17 mouse cellular contexts compared by ENCODE assay signal in genomic region chr19:42628068-42628467, GRCm38 (mm10). TPM values are rescaled to one million over a fixed set of nuclear protein-coding genes. Genes with fewer than 3 reads are reported as not detected.
DNase-seq lines count a peak whose midpoint lies in the region; ATAC-seq and TF ChIP-seq lines count a peak whose summit lies in the region.
"Had no signal": no experiment of that assay in that cellular context is flagged by ENCODE, and none has a peak within 500 bp of the region (broad histone marks: within the 10 kb centered on the region; RNA-seq: fewer than 3 reads in every experiment).

No protein-coding gene starts in this region.

- WGBS in intestine, embryonic 14.5 days, result 83% methylated on average over 6 of the region's 6 CpGs
- WGBS in intestine, embryonic 16.5 days, result 86% methylated on average over 6 of the region's 6 CpGs
- 92% methylated on average over 6 of the region's 6 CpGs for WGBS in neural tube, embryonic 11.5 days
- 86% methylated on average over 6 of the region's 6 CpGs for WGBS in stomach, postnatal 0 days

- H3K36me3 ChIP-seq in intestine, embryonic 14.5 days (ENCODE audit: control insufficient read depth, insufficient read depth, low read length), result no peaks in the 10 kb centered on the region
- H3K36me3 ChIP-seq in intestine, embryonic 16.5 days (ENCODE audit: control insufficient read depth, insufficient read depth, low read length), result no peaks in the 10 kb centered on the region
- H3K36me3 ChIP-seq in neural tube, embryonic 11.5 days (ENCODE audit: control insufficient read depth, insufficient read depth, low read length), result no peaks in the 10 kb centered on the region
- H3K36me3 ChIP-seq in stomach, postnatal 0 days (ENCODE audit: control insufficient read depth, insufficient read depth, low read length), result no peaks in the 10 kb centered on the region
- H3K36me3 ChIP-seq: forebrain, embryonic 15.5 days; G1E; heart, embryonic 13.5 days; limb, embryonic 13.5 days; midbrain, embryonic 13.5 days had no signal

- H3K4me3 ChIP-seq in intestine, embryonic 14.5 days (ENCODE audit: low read depth, low read length), result no peak overlapping the region
- H3K4me3 ChIP-seq in intestine, embryonic 16.5 days (ENCODE audit: low read length), result no peak overlapping the region
- H3K4me3 ChIP-seq in neural tube, embryonic 11.5 days (ENCODE audit: low read depth, low read length), result no peak overlapping the region
- H3K4me3 ChIP-seq in stomach, postnatal 0 days (ENCODE audit: low read depth, low read length), result no peak overlapping the region
- H3K4me3 ChIP-seq: forebrain, embryonic 15.5 days; heart, embryonic 13.5 days; limb, embryonic 13.5 days; midbrain, embryonic 13.5 days had no signal

- H3K4me1 ChIP-seq in intestine, embryonic 14.5 days (replicated peaks; ENCODE audit: control insufficient read depth, insufficient read depth, low read length), result peaks cover 9% of the 10 kb centered on the region; the same call in 1 of the 2 replicates
- peaks cover 9% of the 10 kb centered on the region for H3K4me1 ChIP-seq in intestine, embryonic 16.5 days (ENCODE audit: control insufficient read depth, insufficient read depth, low read length)
- no peaks in the 10 kb centered on the region for H3K4me1 ChIP-seq in neural tube, embryonic 11.5 days (ENCODE audit: control insufficient read depth, insufficient read depth, low read length)
- H3K4me1 ChIP-seq in stomach, postnatal 0 days (replicated peaks; ENCODE audit: control insufficient read depth, insufficient read depth), result peaks cover 4% of the 10 kb centered on the region; the same call in 1 of the 2 replicates

- 0 out of 2 replicates have a peak, but pooled peaks cover under 1% of the 10 kb centered on the region for H3K27me3 ChIP-seq in intestine, embryonic 14.5 days (replicated peaks; ENCODE audit: control insufficient read depth, insufficient read depth, low read length)
- 0 out of 2 replicates have a peak, but pooled peaks cover 2% of the 10 kb centered on the region for H3K27me3 ChIP-seq in intestine, embryonic 16.5 days (replicated peaks; ENCODE audit: control insufficient read depth, insufficient read depth, low read length)
- no peaks in the 10 kb centered on the region for H3K27me3 ChIP-seq in neural tube, embryonic 11.5 days (ENCODE audit: control insufficient read depth, insufficient read depth, low read length)
- no peaks in the 10 kb centered on the region for H3K27me3 ChIP-seq in stomach, postnatal 0 days (ENCODE audit: control insufficient read depth, insufficient read depth, low read length)
- H3K27me3 ChIP-seq: forebrain, embryonic 15.5 days; midbrain, embryonic 13.5 days had no signal

- peak; percentile 12 for DNase-seq in intestine, embryonic 14.5 days (ENCODE audit: low spot score)
- DNase-seq in neural tube, embryonic 11.5 days (ENCODE audit: low spot score), result peak; percentile 5
- no peak for DNase-seq in neural tube, embryonic 10.5 days (ENCODE audit: extremely low spot score, low spot score)
- DNase-seq in heart, adult 9 months (ENCODE audit: low spot score in 2 of 2), result peak; percentile 33 to 69
- peak; percentile 12 for DNase-seq in stomach, postnatal 0 days (ENCODE audit: low spot score)
- no peak for DNase-seq in layer of hippocampus, adult 9-10 months (ENCODE audit: low spot score)
- DNase-seq: adrenal gland, postnatal 14 days; cerebellum, adult 8-10 months; right cerebral cortex, postnatal 25 days; thymus, postnatal 4 days had no signal

- no peak for TF ChIP-seq CTCF in stomach, postnatal 0 days (IDR thresholded peaks at IDR 0.05; ENCODE audit: low read depth)

- TF ChIP-seq EP300 in stomach, postnatal 0 days (optimal IDR thresholded peaks at IDR 0.05), result no peak

- no peak overlapping the region for H3K9ac ChIP-seq in intestine, embryonic 14.5 days (ENCODE audit: low read length)
- H3K9ac ChIP-seq in intestine, embryonic 16.5 days (ENCODE audit: low read depth, low read length), result no peak overlapping the region
- H3K9ac ChIP-seq in neural tube, embryonic 11.5 days (ENCODE audit: low read length), result no peak overlapping the region
- H3K9ac ChIP-seq in stomach, postnatal 0 days (ENCODE audit: low read length), result no peak overlapping the region
- H3K9ac ChIP-seq: forebrain, embryonic 15.5 days; heart, embryonic 13.5 days; hindbrain, embryonic 14.5 days; limb, embryonic 13.5 days; midbrain, embryonic 13.5 days had no signal

- no peak for ATAC-seq in intestine, embryonic 14.5 days (replicated peaks; ENCODE audit: low FRiP score, low TSS enrichment, low read depth)
- ATAC-seq in intestine, embryonic 16.5 days, result no peak
- no peak for ATAC-seq in neural tube, embryonic 11.5 days (ENCODE audit: insufficient read depth, low FRiP score, low TSS enrichment)
- no peak for ATAC-seq in stomach, postnatal 0 days (ENCODE audit: low FRiP score, low TSS enrichment)
- ATAC-seq: forebrain, embryonic 15.5 days; midbrain, embryonic 13.5 days had no signal

- H3K9me3 ChIP-seq in intestine, embryonic 14.5 days (ENCODE audit: control insufficient read depth, low read length), result no peaks in the 10 kb centered on the region
- no peaks in the 10 kb centered on the region for H3K9me3 ChIP-seq in intestine, embryonic 16.5 days (ENCODE audit: control insufficient read depth, low read length)
- no peaks in the 10 kb centered on the region for H3K9me3 ChIP-seq in neural tube, embryonic 11.5 days (ENCODE audit: control insufficient read depth, low read length)
- H3K9me3 ChIP-seq in stomach, postnatal 0 days (ENCODE audit: control insufficient read depth, low read length), result no peaks in the 10 kb centered on the region
- H3K9me3 ChIP-seq: forebrain, embryonic 15.5 days; G1E; heart, embryonic 13.5 days; limb, embryonic 13.5 days; midbrain, embryonic 13.5 days had no signal

- no peak overlapping the region for H3K27ac ChIP-seq in intestine, embryonic 14.5 days (ENCODE audit: low read depth)
- H3K27ac ChIP-seq in intestine, embryonic 16.5 days (ENCODE audit: low read length), result no peak overlapping the region
- no peak overlapping the region for H3K27ac ChIP-seq in neural tube, embryonic 11.5 days (ENCODE audit: low read depth, low read length)
- no peak overlapping the region for H3K27ac ChIP-seq in stomach, postnatal 0 days (replicated peaks)
- H3K27ac ChIP-seq: forebrain, embryonic 15.5 days; heart, embryonic 13.5 days; hindbrain, embryonic 14.5 days; limb, embryonic 13.5 days; midbrain, embryonic 13.5 days had no signal

- no peak overlapping the region for H3K4me2 ChIP-seq in intestine, embryonic 14.5 days (ENCODE audit: low read length)
- H3K4me2 ChIP-seq in intestine, embryonic 16.5 days (ENCODE audit: low read depth, low read length), result no peak overlapping the region
- H3K4me2 ChIP-seq in neural tube, embryonic 11.5 days (ENCODE audit: low read depth), result no peak overlapping the region
- H3K4me2 ChIP-seq in stomach, postnatal 0 days (replicated peaks; ENCODE audit: low read depth), result no peak overlapping the region
- H3K4me2 ChIP-seq: forebrain, embryonic 15.5 days; heart, embryonic 13.5 days; hindbrain, embryonic 14.5 days; limb, embryonic 13.5 days; midbrain, embryonic 13.5 days had no signal

RNA-seq across cellular contexts. Expression of gene Loxl4, which starts 15.5 kb away (rescaled TPM):
- polyA plus RNA-seq in intestine, embryonic 14.5 days (2014; fragmentation: Nextera tagmentation; extraction: Ambion mirVana), result 1.4 and 1.8 TPM in 2 replicates
- 2.2 and 2.4 TPM in 2 replicates for polyA plus RNA-seq in intestine, embryonic 16.5 days (2015; fragmentation: Nextera tagmentation; extraction: Ambion mirVana)
- 0.46 and 0.69 TPM in 2 replicates for polyA plus RNA-seq in neural tube, embryonic 11.5 days (2014; fragmentation: Nextera tagmentation; extraction: Ambion mirVana)
- 2.2 and 3.1 TPM in 2 replicates for polyA plus RNA-seq in stomach, postnatal 0 days (2015; fragmentation: Nextera tagmentation; extraction: Ambion mirVana)
- polyA plus RNA-seq: G1E had no signal

Comparison
In these comparisons a context has a peak if more than half of its experiments do, and no peak if none do; other contexts are left out.
1. DNase-seq: peak in intestine, embryonic 14.5 days (single experiment), neural tube, embryonic 11.5 days (single experiment), heart, adult 9 months (2 of 2) and stomach, postnatal 0 days (single experiment); none in neural tube, embryonic 10.5 days (single experiment) and layer of hippocampus, adult 9-10 months (single experiment).